Mouse (Mus musculus) lung, embryonic 14.5 days (tissue): ENCODE measurements around the gene Adamts3. TPM values are rescaled to one million over a fixed set of nuclear protein-coding genes. Genes with fewer than 3 reads are reported as not detected.
A peak's percentile ranks its signal among the peaks of the same experiment; 100 is the strongest.

Experiments used
- ATAC-seq: fragments of 200-750 bp; cut with Nextera tagmentation; 2 replicates; pipeline ENCODE4 v1.8.0; 2017; ENCODE audit warnings: mild to moderate bottlenecking, moderate TSS enrichment, moderate library complexity; ENCODE audit not compliant: insufficient read depth
- DNase-seq: peaks from one replicate; pipeline ENCODE4 v3.0.0-alpha.2; 2015
- H3K27ac ChIP-seq: fragments of 300-500 bp; sonication (generic); 2 replicates; pipeline ENCODE4 v1.5.1; 2014; ENCODE audit warnings: low read depth, mild to moderate bottlenecking, moderate library complexity
- H3K27me3 ChIP-seq: fragments of 300-500 bp; sonication (generic); 2 replicates; pipeline ENCODE4 v1.6.1; 2014; ENCODE audit warnings: low read length, control low read depth; ENCODE audit not compliant: insufficient read depth
- H3K36me3 ChIP-seq: fragments of 300-500 bp; sonication (generic); 2 replicates; pipeline ENCODE4 v1.6.1; 2014; ENCODE audit warnings: control low read depth; ENCODE audit not compliant: insufficient read depth
- H3K4me1 ChIP-seq: fragments of 300-500 bp; sonication (generic); 2 replicates; pipeline ENCODE4 v1.6.1; 2014; ENCODE audit warnings: antibody characterized with exemption, control low read depth; ENCODE audit not compliant: insufficient read depth
- H3K4me2 ChIP-seq: fragments of 300-500 bp; sonication (generic); 2 replicates; pipeline ENCODE4 v1.6.1; 2014; ENCODE audit warnings: mild to moderate bottlenecking
- H3K4me3 ChIP-seq: fragments of 300-500 bp; sonication (generic); 2 replicates; pipeline ENCODE4 v1.5.1; 2014; ENCODE audit warnings: low read depth, low read length
- H3K9ac ChIP-seq: fragments of 300-500 bp; sonication (generic); 2 replicates; pipeline ENCODE4 v1.6.1; 2014
- H3K9me3 ChIP-seq: fragments of 300-500 bp; sonication (generic); 2 replicates; pipeline ENCODE4 v1.6.1; 2016; ENCODE audit warnings: low read depth, low read length, control low read depth
- CTCF ChIP-seq: IDR thresholded peaks from 2 replicates; pipeline ENCODE4 v1.5.1; 2016; ENCODE audit warnings: antibody characterized with exemption, low read depth
- WGBS: fragments of 180-500 bp; shearing (Covaris S2); extraction: QIAGEN DNeasy Blood & Tissue Kit; methylation state at CpG from one replicate; pipeline ENCODE4 v1.1.7; 2014; 5-methylcytosine and 5-hydroxymethylcytosine counted together
- polyA plus RNA-seq: library from polyadenylated mRNA; unstranded; fragments of >200 nt; fragmentation: Nextera tagmentation; extraction: Ambion mirVana; gene quantifications from 2 replicates; pipeline ENCODE4 v1.2.1, GENCODE M21; 2014

The Adamts3 gene
- polyA plus RNA-seq, 1 experiment from 2014 or later = 5.9 TPM

- ATAC-seq (no peak), DNase-seq (no peak)
- Histone ChIP-seq H3K4me1 (no peaks in the 10 kb centered on the region), H3K4me2 (no peak overlapping the region), H3K27me3 (no peaks in the 10 kb centered on the region), H3K9me3 (no peaks in the 10 kb centered on the region), H3K36me3 (no peaks in the 10 kb centered on the region), H3K27ac (no peak overlapping the region), H3K9ac (no peak overlapping the region), H3K4me3 (no peak overlapping the region)
- WGBS = 43% methylated on average over 2 of the region's 2 CpGs
- no peak for TF ChIP-seq CTCF
These were observed 10.5 kb downstream of the Adamts3 start for GRCm38 (mm10) chr5:89872661-89873060.

- H3K4me2 ChIP-seq = no peak overlapping the region
- no peaks in the 10 kb centered on the region for H3K36me3 ChIP-seq
- 77% methylated on average over 4 of the region's 4 CpGs for WGBS
- H3K4me3 ChIP-seq = no peak overlapping the region
- no peak for TF ChIP-seq CTCF
- H3K9ac ChIP-seq = no peak overlapping the region
- ATAC-seq (no peak), DNase-seq (no peak)
- no peaks in the 10 kb centered on the region for H3K27me3 ChIP-seq
- H3K4me1 ChIP-seq = no peaks in the 10 kb centered on the region
- no peak overlapping the region for H3K27ac ChIP-seq
- H3K9me3 ChIP-seq = no peaks in the 10 kb centered on the region
These were observed 23.5 kb downstream of the Adamts3 start for GRCm38 (mm10) chr5:89859603-89860002.

- no peak for DNase-seq
- no peak for ATAC-seq
- H3K4me3 ChIP-seq = no peak overlapping the region
- H3K4me1 ChIP-seq = no peaks in the 10 kb centered on the region
- H3K27ac ChIP-seq = no peak overlapping the region
- H3K9ac ChIP-seq = no peak overlapping the region
- 94% methylated on average over 1 of the region's 1 CpGs for WGBS
- no peaks in the 10 kb centered on the region for H3K36me3 ChIP-seq
- TF ChIP-seq CTCF = no peak
- H3K27me3 ChIP-seq = no peaks in the 10 kb centered on the region
- no peak overlapping the region for H3K4me2 ChIP-seq
- H3K9me3 ChIP-seq = no peaks in the 10 kb centered on the region
These were observed 24.3 kb downstream of the Adamts3 start for GRCm38 (mm10) chr5:89858837-89859236.

GRCm38 (mm10) chr5:89846551-89846950, 36.6 kb downstream of the Adamts3 start:
- no peak for ATAC-seq
- DNase-seq = no peak
- TF ChIP-seq CTCF = no peak

GRCm38 (mm10) chr5:89844354-89844753, 38.8 kb downstream of the Adamts3 start:
- peak; percentile 72 for DNase-seq
- H3K27me3 ChIP-seq = no peaks in the 10 kb centered on the region
- H3K9ac ChIP-seq = no peak overlapping the region

More at GRCm38 (mm10) chr5:89846551-89846950, 36.6 kb downstream of the Adamts3 start:
- Histone ChIP-seq H3K9ac (no peak overlapping the region), H3K27me3 (no peaks in the 10 kb centered on the region), H3K4me3 (no peak overlapping the region), H3K4me2 (no peak overlapping the region), H3K27ac (no peak overlapping the region), H3K36me3 (no peaks in the 10 kb centered on the region), H3K9me3 (no peaks in the 10 kb centered on the region), H3K4me1 (no peaks in the 10 kb centered on the region)
- 65% methylated on average over 1 of the region's 1 CpGs for WGBS

GRCm38 (mm10) chr5:89843478-89843877, 39.7 kb downstream of the Adamts3 start:
- no peaks in the 10 kb centered on the region for H3K27me3 ChIP-seq
- ATAC-seq = no peak
- no peaks in the 10 kb centered on the region for H3K9me3 ChIP-seq
- no peak overlapping the region for H3K9ac ChIP-seq
- WGBS = 85% methylated on average over 7 of the region's 7 CpGs
- no peak for DNase-seq
- no peak overlapping the region for H3K4me2 ChIP-seq
- H3K4me3 ChIP-seq = no peak overlapping the region
- H3K27ac ChIP-seq = no peak overlapping the region
- TF ChIP-seq CTCF = no peak
- no peaks in the 10 kb centered on the region for H3K4me1 ChIP-seq
- no peaks in the 10 kb centered on the region for H3K36me3 ChIP-seq

More at GRCm38 (mm10) chr5:89844354-89844753, 38.8 kb downstream of the Adamts3 start:
- no peaks in the 10 kb centered on the region for H3K9me3 ChIP-seq
- H3K4me3 ChIP-seq = no peak overlapping the region
- no peak overlapping the region for H3K27ac ChIP-seq
- no peak for TF ChIP-seq CTCF
- peak; percentile 93 for ATAC-seq
- no peaks in the 10 kb centered on the region for H3K36me3 ChIP-seq
- 9% methylated on average over 5 of the region's 5 CpGs for WGBS
- no peaks in the 10 kb centered on the region for H3K4me1 ChIP-seq
- H3K4me2 ChIP-seq = no peak overlapping the region

GRCm38 (mm10) chr5:89839627-89840026, 43.5 kb downstream of the Adamts3 start:
- Histone ChIP-seq H3K9me3 (no peaks in the 10 kb centered on the region), H3K27me3 (no peaks in the 10 kb centered on the region)
- peak; percentile 44 for DNase-seq

GRCm38 (mm10) chr5:89821175-89821574, 62.0 kb downstream of the Adamts3 start:
- WGBS = 71% methylated on average over 1 of the region's 1 CpGs
- H3K4me1 ChIP-seq = peaks cover 3% of the 10 kb centered on the region; the same call in 1 of the 2 replicates

More at GRCm38 (mm10) chr5:89839627-89840026, 43.5 kb downstream of the Adamts3 start:
- Histone ChIP-seq H3K4me2 (no peak overlapping the region), H3K9ac (no peak overlapping the region), H3K27ac (no peak overlapping the region), H3K36me3 (no peaks in the 10 kb centered on the region), H3K4me3 (no peak overlapping the region), H3K4me1 (no peaks in the 10 kb centered on the region)
- no peak for ATAC-seq
- WGBS = 39% methylated on average over 4 of the region's 4 CpGs
- peak; percentile 51 for TF ChIP-seq CTCF

More at GRCm38 (mm10) chr5:89821175-89821574, 62.0 kb downstream of the Adamts3 start:
- H3K4me2 ChIP-seq = no peak overlapping the region
- DNase-seq (no peak), ATAC-seq (no peak)
- TF ChIP-seq CTCF = no peak
- H3K4me3 ChIP-seq = no peak overlapping the region
- H3K36me3 ChIP-seq = no peaks in the 10 kb centered on the region
- H3K27ac ChIP-seq = no peak overlapping the region
- no peaks in the 10 kb centered on the region for H3K9me3 ChIP-seq
- no peak overlapping the region for H3K9ac ChIP-seq
- H3K27me3 ChIP-seq = no peaks in the 10 kb centered on the region
